Mouse (Mus musculus): Measurements from ENCODE around the gene Timm13. TPM values are rescaled to one million over a fixed set of nuclear protein-coding genes. Genes with fewer than 3 reads are reported as not detected.
A peak's percentile ranks its signal among the peaks of the same experiment; 100 is the strongest.

The Timm13 gene
- polyA plus RNA-seq, 1 experiment from 2014 or later, result 293 TPM

DNA sequence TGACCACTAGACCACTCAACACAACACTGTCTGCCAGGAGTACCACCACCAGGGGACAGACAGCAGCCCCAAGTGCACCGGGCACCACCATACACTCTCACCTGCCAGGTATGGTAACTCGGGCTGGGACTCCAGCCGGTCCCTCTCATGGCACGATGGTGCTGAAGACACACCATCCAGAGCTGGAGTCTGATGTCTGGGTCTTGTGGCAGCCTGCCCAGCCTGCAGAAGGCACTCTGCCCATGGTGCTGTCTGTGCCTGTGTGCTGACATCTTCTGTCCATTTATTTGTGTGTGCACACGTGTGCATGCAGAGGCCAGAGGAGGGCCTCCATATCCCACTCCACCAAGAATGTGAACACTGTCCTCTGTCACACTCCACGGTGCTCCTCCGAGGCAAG lies 5.7 kb downstream of the Timm13 start:
- Histone ChIP-seq H3K4me2 (no peak overlapping the region), H3K9me3 (replicated peaks) (peaks cover 14% of the 10 kb centered on the region), H3K4me3 (no peak overlapping the region), H3K36me3 (peaks cover 8% of the 10 kb centered on the region), H3K27me3 (replicated peaks) (peaks cover 27% of the 10 kb centered on the region), H3K4me1 (replicated peaks) (peaks cover 25% of the 10 kb centered on the region), H3K27ac (ENCODE audit: poor library complexity, severe bottlenecking) (no peak overlapping the region), H3K9ac (no peak overlapping the region)
- WGBS, result 84% methylated on average over 7 of the region's 7 CpGs
- no peak for ATAC-seq (ENCODE audit: insufficient number of reproducible peaks, low FRiP score)

DNA sequence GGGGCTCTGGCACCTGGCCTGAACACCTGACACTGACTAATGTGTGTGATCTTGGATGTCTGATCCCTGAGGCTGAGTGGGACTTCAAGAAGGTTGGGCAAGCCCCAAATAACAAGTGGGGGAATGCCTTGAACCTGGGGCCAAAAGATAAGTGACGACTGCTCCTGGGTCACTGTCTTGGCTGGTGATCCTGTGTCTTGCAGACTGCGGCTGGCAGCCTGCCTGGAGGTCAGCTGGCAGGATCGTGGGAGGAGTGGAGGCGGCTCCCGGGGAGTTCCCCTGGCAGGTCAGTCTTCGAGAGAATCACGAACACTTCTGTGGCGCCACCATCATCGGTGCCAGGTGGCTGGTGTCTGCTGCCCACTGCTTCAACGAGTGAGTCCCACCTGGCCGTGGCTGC lies 13.6 kb downstream of the Timm13 start:
- Histone ChIP-seq H3K4me1 (replicated peaks) (no peaks in the 10 kb centered on the region; the same call in 1 of the 2 replicates), H3K27me3 (replicated peaks) (peaks cover 61% of the 10 kb centered on the region), H3K36me3 (no peaks in the 10 kb centered on the region), H3K27ac (ENCODE audit: poor library complexity, severe bottlenecking) (no peak overlapping the region), H3K4me2 (no peak overlapping the region), H3K9me3 (replicated peaks) (peaks cover 6% of the 10 kb centered on the region; the same call in 1 of the 2 replicates), H3K4me3 (no peak overlapping the region), H3K9ac (no peak overlapping the region)
- 62% methylated on average over 11 of the region's 11 CpGs for WGBS
- ATAC-seq (ENCODE audit: insufficient number of reproducible peaks, low FRiP score), result no peak

DNA sequence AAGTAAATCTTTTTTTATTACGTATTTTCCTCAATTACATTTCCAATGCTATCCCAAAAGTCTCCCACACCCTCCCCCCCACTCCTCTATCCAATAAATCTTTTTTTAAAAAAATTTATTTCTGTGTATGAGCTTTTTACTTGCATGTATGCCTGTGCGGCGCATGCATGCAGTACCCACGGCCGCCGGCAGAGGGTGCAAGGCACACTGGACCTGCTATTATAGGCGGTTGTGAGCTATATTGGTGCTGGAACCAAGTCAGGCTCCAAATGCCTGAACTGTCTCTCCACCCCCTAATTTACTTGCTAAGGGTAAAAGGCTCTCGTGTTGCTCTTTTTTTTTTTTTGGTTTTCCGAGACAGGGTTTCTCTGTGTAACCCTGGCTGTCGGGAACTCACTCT lies 19.5 kb downstream of the Timm13 start:
- Histone ChIP-seq H3K4me2 (no peak overlapping the region), H3K9me3 (replicated peaks) (no peaks in the 10 kb centered on the region), H3K4me3 (no peak overlapping the region), H3K9ac (no peak overlapping the region), H3K27ac (ENCODE audit: poor library complexity, severe bottlenecking) (no peak overlapping the region), H3K4me1 (replicated peaks) (peaks cover 14% of the 10 kb centered on the region), H3K36me3 (no peaks in the 10 kb centered on the region), H3K27me3 (replicated peaks) (peaks cover 17% of the 10 kb centered on the region; the same call in 1 of the 2 replicates)
- ATAC-seq (ENCODE audit: insufficient number of reproducible peaks, low FRiP score), result no peak
- 21% methylated on average over 10 of the region's 10 CpGs for WGBS

DNA sequence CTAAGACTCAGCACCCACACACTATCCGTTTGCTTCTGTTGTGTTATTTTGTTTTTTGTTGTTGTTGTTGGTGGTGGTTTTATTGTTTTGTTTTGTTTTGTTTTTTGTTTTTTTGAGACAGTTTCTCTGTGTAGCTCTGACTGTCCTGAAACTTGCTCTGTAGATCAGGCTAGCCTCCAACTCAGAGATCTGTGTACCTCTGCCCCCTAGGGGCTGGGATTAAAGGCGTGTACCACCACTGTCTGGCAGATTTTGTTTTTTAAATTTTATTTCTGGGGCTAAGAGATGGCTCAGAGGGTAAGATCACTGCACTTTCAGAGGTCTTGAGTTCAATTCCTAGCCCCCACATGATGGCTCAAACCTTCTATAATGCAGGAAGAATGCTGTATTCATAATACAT lies 19.9 kb downstream of the Timm13 start:
- no peak overlapping the region for H3K27ac ChIP-seq (ENCODE audit: poor library complexity, severe bottlenecking)
- no peak overlapping the region for H3K9ac ChIP-seq
- H3K4me3 ChIP-seq, result no peak overlapping the region
- 60% methylated on average over 2 of the region's 2 CpGs for WGBS
- no peaks in the 10 kb centered on the region for H3K9me3 ChIP-seq (replicated peaks)
- ATAC-seq (ENCODE audit: insufficient number of reproducible peaks, low FRiP score), result no peak
- H3K27me3 ChIP-seq (replicated peaks), result peaks cover 14% of the 10 kb centered on the region; the same call in 1 of the 2 replicates
- H3K36me3 ChIP-seq, result no peaks in the 10 kb centered on the region
- H3K4me1 ChIP-seq (replicated peaks), result peaks cover 15% of the 10 kb centered on the region
- H3K4me2 ChIP-seq, result no peak overlapping the region

DNA sequence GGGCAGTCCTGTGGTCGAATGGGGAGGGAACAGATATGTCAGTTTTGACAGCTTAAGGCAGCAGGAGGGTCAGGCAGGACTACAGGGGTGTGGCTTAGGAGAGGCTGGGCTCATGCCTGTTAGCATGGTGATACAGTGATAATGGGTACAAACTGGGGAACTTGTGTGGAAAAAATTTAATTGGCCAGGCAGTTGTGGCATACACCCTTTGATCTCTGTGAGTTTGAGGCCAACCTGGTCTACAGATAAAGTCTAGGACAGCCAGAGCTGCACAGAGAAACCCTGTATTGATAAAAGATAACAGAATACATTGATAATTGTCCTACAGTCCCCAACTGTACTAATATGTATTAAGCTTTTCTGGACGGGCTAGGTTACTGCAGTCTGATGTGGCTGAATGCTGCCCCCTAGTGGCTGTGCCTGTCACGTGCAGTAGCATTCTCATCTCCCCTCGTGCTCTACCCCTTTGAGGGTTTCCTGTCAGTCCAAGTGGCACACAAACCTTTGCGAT lies 20.6 kb downstream of the Timm13 start:
- Histone ChIP-seq H3K9ac (no peak overlapping the region), H3K27me3 (replicated peaks) (peaks cover 7% of the 10 kb centered on the region; the same call in 1 of the 2 replicates), H3K4me1 (replicated peaks) (peaks cover 15% of the 10 kb centered on the region), H3K27ac (ENCODE audit: poor library complexity, severe bottlenecking) (no peak overlapping the region), H3K4me3 (no peak overlapping the region), H3K36me3 (no peaks in the 10 kb centered on the region), H3K4me2 (no peak overlapping the region), H3K9me3 (replicated peaks) (no peaks in the 10 kb centered on the region)
- peak; percentile 58; the same call in 1 of the 2 replicates for ATAC-seq (ENCODE audit: insufficient number of reproducible peaks, low FRiP score)
- 12% methylated on average over 5 of the region's 5 CpGs for WGBS

DNA sequence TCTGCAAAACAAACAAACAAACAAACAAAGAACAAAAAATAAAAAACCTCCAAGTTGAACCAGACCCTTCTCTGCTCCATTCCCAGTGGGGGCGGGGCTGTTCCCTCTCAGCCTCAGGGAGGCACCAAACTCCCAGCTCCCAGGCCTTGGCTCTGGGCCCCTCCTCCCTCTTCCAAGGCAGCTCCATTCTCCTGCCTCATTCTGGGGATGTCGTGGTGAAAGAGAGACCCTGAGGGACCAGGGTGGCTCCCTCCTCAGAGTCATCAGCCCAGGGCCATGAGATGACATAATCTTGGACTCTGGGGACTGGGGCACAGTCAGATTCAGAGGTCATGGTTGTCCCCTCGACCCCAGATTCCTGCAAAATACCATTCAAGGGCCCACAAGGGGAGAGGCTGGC lies 24.2 kb downstream of the Timm13 start:
- Histone ChIP-seq H3K4me1 (replicated peaks) (peaks cover 15% of the 10 kb centered on the region), H3K4me3 (no peak overlapping the region), H3K27me3 (replicated peaks) (peaks cover 14% of the 10 kb centered on the region), H3K4me2 (no peak overlapping the region), H3K9me3 (replicated peaks) (no peaks in the 10 kb centered on the region), H3K27ac (ENCODE audit: poor library complexity, severe bottlenecking) (no peak overlapping the region), H3K36me3 (no peaks in the 10 kb centered on the region), H3K9ac (0 out of 2 replicates have a peak overlapping the region, but pooled peaks have one; percentile 33)
- WGBS, result 29% methylated on average over 3 of the region's 3 CpGs
- ATAC-seq (ENCODE audit: insufficient number of reproducible peaks, low FRiP score), result no peak

DNA sequence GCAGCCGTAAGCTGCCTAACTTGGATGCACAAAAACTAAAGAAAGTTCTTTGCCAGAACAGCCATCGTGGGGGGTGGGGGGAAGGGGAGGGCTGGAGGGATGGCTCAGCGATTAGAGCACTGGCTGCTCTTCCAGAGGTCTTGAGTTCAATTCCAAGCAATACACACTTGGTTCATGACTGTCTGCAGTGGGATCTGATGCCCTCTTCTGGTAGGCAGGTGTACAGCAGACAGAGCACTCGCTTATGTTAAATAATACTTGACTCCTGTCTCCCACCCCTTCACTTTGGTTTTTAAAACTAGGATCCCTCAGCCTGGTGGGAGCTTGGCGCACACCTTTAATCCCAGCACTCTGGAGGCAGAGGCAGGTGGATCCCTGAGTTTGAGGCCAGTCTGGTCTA lies 24.7 kb downstream of the Timm13 start:
- Histone ChIP-seq H3K4me1 (replicated peaks) (peaks cover 15% of the 10 kb centered on the region), H3K27me3 (replicated peaks) (peaks cover 17% of the 10 kb centered on the region), H3K9me3 (replicated peaks) (no peaks in the 10 kb centered on the region), H3K4me2 (no peak overlapping the region), H3K27ac (ENCODE audit: poor library complexity, severe bottlenecking) (no peak overlapping the region), H3K36me3 (no peaks in the 10 kb centered on the region), H3K4me3 (no peak overlapping the region), H3K9ac (no peak overlapping the region)
- WGBS, result 27% methylated on average over 5 of the region's 5 CpGs
- ATAC-seq (ENCODE audit: insufficient number of reproducible peaks, low FRiP score), result no peak

DNA sequence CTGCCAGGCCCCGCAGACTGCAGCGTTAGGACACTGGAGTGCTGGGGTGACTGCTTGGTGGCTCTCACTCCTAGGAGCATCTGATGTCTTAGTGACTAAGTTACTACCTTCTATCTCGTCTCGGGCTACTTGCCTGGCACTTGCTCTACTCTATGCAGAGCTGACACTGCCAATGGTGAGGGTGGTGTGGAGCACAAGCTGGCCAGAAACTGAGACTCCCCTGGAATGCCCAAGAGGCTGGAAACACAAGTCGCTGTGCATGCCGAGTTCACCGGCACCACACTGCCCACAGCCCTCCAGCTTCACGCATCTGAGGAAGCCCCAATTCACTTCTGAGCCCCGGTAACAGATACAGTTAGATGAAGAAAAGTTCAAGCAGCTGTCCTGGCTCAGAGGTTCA lies 26.7 kb downstream of the Timm13 start:
- Histone ChIP-seq H3K27ac (ENCODE audit: poor library complexity, severe bottlenecking) (no peak overlapping the region), H3K27me3 (replicated peaks) (peaks cover 20% of the 10 kb centered on the region), H3K4me1 (replicated peaks) (peaks cover 11% of the 10 kb centered on the region), H3K4me3 (no peak overlapping the region), H3K4me2 (no peak overlapping the region), H3K36me3 (no peaks in the 10 kb centered on the region), H3K9ac (no peak overlapping the region), H3K9me3 (replicated peaks) (no peaks in the 10 kb centered on the region)
- WGBS, result 75% methylated on average over 9 of the region's 9 CpGs
- no peak for ATAC-seq (ENCODE audit: insufficient number of reproducible peaks, low FRiP score)

DNA sequence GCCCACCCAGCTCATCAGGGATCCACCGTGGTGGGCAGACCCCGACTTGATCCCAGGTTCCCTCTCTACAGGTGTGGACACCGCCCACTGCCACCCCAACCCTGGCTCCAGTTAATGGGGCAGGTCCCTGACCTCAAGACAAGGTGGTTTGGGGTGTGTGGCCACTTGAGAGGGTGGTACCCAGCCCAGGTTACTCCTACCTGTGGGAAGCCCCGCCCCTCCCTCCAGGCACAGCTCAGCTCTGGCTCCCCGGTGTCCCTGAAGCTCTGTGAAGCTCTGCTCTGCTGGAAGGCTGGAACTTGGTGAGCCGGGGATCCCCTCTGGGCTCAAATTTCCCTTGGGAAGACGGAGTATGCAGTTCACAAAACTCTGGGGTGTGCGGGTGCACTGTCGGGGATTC lies 29.2 kb downstream of the Timm13 start, which contains the start of gene Tmprss9:
Gene Tmprss9 (plus strand): TSS at position 268 of the 400 bp plus-strand sequence.
- Histone ChIP-seq H3K4me2 (no peak within 1 kb of the TSS), H3K4me3 (no peak within 1 kb of the TSS), H3K36me3 (peaks cover 21% of the 10 kb centered on the region), H3K27me3 (replicated peaks) (peaks cover 20% of the 10 kb centered on the region), H3K27ac (ENCODE audit: poor library complexity, severe bottlenecking) (no peak within 1 kb of the TSS), H3K4me1 (replicated peaks) (peaks cover 5% of the 10 kb centered on the region), H3K9me3 (replicated peaks) (no peaks in the 10 kb centered on the region), H3K9ac (no peak within 1 kb of the TSS)
- ATAC-seq (ENCODE audit: insufficient number of reproducible peaks, low FRiP score), result no peak
- 18% methylated on average over 9 of the region's 9 CpGs for WGBS

DNA sequence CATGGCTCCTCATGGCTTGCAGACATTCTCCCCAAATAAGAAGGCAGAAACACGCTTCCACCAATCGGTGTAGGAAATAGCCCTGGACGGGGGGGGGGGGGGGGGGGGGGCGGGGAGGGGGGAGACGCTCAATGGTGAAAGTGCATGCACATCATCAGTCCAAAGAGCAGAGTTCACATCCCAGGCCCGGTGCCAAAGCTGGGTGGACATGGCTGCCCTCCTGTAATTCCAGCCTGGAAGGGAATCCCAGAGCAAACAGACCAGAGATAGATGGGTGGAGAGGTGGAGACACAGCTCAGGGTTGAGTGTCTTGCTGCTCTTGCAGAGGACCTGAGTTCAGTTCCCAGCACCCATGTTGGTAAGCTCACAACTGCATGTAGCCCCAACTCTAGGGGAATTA lies 29.8 kb downstream of the Timm13 start:
- H3K36me3 ChIP-seq, result peaks cover 27% of the 10 kb centered on the region
- no peak overlapping the region for H3K9ac ChIP-seq
- no peak overlapping the region for H3K4me3 ChIP-seq
- peaks cover 20% of the 10 kb centered on the region for H3K27me3 ChIP-seq (replicated peaks)
- no peak overlapping the region for H3K4me2 ChIP-seq
- no peaks in the 10 kb centered on the region for H3K9me3 ChIP-seq (replicated peaks)
- no peak for ATAC-seq (ENCODE audit: insufficient number of reproducible peaks, low FRiP score)
- H3K27ac ChIP-seq (ENCODE audit: poor library complexity, severe bottlenecking), result no peak overlapping the region
- WGBS, result 88% methylated on average over 1 of the region's 6 CpGs
- no peaks in the 10 kb centered on the region for H3K4me1 ChIP-seq (replicated peaks)

DNA sequence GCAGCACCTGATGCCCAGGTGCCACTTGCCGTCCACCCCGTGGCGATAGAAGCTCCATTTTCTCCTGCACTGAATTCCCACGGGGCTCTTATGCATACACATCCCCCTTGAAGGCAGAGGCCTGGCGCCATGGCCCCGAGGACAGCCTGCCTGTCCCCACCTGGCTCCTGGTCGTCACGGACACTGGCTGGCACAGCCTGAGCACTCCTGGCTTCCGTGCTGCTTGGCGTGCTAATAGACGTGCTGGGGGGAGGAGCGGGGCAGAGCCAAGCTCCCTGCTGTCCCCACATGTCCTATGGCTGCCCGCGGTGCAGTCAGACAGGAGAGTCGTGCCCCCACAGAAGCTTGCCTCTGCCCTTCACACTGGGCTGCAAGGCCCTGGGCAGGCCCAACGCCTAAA lies 36.3 kb downstream of the Timm13 start:
- Histone ChIP-seq H3K4me2 (no peak overlapping the region), H3K36me3 (peaks cover 75% of the 10 kb centered on the region), H3K27ac (ENCODE audit: poor library complexity, severe bottlenecking) (no peak overlapping the region), H3K9ac (no peak overlapping the region), H3K4me1 (replicated peaks) (no peaks in the 10 kb centered on the region), H3K4me3 (no peak overlapping the region), H3K9me3 (replicated peaks) (no peaks in the 10 kb centered on the region), H3K27me3 (replicated peaks) (no peaks in the 10 kb centered on the region)
- WGBS, result 88% methylated on average over 16 of the region's 16 CpGs
- no peak for ATAC-seq (ENCODE audit: insufficient number of reproducible peaks, low FRiP score)

DNA sequence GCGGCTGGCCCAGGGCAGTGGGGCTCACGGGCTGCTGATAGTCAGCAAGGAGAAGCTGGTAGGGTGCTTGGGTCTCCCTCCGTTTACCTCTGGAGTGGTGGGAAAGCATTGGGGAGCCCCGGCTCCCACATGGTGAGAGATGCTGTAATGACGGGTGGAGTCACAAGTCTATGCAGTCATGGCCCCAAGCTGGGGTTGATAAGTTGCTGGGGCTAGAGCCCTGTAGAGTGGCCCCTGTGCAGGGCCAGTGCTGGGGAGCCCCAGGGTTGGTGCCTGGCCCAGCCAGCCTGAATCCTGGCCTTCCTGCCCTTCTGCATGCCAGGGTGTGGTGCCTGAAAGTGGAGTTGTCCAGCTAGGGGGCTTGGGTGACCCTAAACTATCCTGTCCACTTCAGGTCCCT lies 38.5 kb downstream of the Timm13 start:
- Histone ChIP-seq H3K4me1 (replicated peaks) (no peaks in the 10 kb centered on the region), H3K27ac (ENCODE audit: poor library complexity, severe bottlenecking) (no peak overlapping the region), H3K9me3 (replicated peaks) (no peaks in the 10 kb centered on the region), H3K9ac (no peak overlapping the region), H3K4me3 (no peak overlapping the region), H3K4me2 (no peak overlapping the region), H3K36me3 (peaks cover 60% of the 10 kb centered on the region), H3K27me3 (replicated peaks) (no peaks in the 10 kb centered on the region)
- WGBS, result 80% methylated on average over 5 of the region's 5 CpGs
- ATAC-seq (ENCODE audit: insufficient number of reproducible peaks, low FRiP score), result no peak
